Mouse (Mus musculus): Measurements from ENCODE around the gene Grifin. TPM values are rescaled to one million over a fixed set of nuclear protein-coding genes. Genes with fewer than 3 reads are reported as not detected.

Grifin gene
- polyA plus RNA-seq, 1 experiment from 2014 or later = not detected

- Histone ChIP-seq H3K4me2 (replicated peaks) (no peak overlapping the region), H3K4me1 (peaks cover 13% of the 10 kb centered on the region; the same call in 1 of the 2 replicates), H3K9me3 (replicated peaks) (no peaks in the 10 kb centered on the region), H3K27ac (replicated peaks) (no peak overlapping the region), H3K9ac (no peak overlapping the region), H3K27me3 (no peaks in the 10 kb centered on the region), H3K36me3 (no peaks in the 10 kb centered on the region), H3K4me3 (replicated peaks) (no peak overlapping the region)
- 88% methylated on average over 19 of the region's 19 CpGs for WGBS
- ATAC-seq (ENCODE audit: insufficient number of reproducible peaks, low FRiP score, low TSS enrichment, low read depth) = no peak
Observed at GRCm38 (mm10) chr5:140546332-140546731, 18.5 kb downstream of the Grifin start.

DNA sequence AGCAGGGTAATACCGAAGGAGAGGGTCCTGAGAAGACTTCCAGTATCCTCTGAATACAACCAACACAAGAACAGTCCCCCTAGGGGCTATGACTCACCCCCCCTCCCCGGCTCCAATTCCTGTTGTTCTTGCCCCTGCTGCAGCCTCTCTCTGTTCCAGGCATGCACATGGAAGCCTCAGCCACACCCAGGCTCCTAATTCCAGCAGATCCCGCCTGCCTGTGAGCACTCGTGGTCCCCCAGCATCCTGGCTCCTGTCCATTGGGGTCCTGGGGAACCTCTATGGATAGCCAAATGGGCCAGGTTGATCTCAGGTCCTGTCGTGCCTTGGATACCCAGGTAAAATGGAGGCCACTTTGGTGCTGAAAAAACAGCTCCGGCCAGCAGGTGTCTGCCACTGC lies 19.2 kb downstream of the Grifin start:
- H3K9me3 ChIP-seq (replicated peaks) = no peaks in the 10 kb centered on the region
- H3K27ac ChIP-seq (replicated peaks) = no peak overlapping the region
- H3K36me3 ChIP-seq = no peaks in the 10 kb centered on the region
- H3K4me1 ChIP-seq = peaks cover 13% of the 10 kb centered on the region; the same call in 1 of the 2 replicates
- H3K4me3 ChIP-seq (replicated peaks) = no peak overlapping the region
- H3K4me2 ChIP-seq (replicated peaks) = no peak overlapping the region
- H3K27me3 ChIP-seq = no peaks in the 10 kb centered on the region
- ATAC-seq (ENCODE audit: insufficient number of reproducible peaks, low FRiP score, low TSS enrichment, low read depth) = no peak
- no peak overlapping the region for H3K9ac ChIP-seq
- 39% methylated on average over 6 of the region's 6 CpGs for WGBS

DNA sequence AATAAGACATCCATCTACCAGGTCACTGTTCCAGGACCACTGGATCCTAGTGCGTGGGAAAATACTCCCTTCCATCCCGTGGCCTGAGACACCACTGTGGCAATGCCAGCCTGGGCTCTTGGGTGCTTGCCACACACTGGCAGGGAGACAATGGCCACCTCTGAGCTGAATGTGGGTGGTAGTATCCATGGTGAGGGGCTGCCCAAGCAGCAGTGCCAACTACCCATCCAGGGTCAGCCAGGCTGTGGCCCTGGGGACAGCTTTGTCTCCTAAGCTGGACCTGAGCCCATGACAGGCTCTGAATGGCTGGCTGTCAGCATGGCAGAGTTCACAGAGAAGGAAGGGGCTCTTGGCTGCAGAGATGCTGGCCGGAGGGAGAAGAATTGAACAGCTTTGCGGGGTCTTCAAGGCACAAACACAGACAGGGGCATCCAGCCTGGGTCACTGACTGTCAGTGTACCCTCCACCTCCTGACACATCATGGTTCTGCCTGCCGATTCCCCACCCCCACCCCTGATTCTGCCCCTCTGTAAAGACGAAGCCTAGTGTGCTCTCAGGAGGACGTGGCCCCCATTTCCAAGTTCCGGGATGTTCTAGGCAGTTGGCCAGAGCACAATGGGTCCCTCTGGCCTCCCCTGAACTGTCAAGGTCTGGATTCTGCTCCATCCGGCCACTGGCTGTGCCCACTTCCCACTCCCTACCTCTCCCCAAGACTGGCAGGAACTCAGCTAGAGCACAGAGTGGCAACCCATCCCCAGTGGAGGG lies 21.9 kb downstream of the Grifin start:
- H3K36me3 ChIP-seq = no peaks in the 10 kb centered on the region
- no peak overlapping the region for H3K4me2 ChIP-seq (replicated peaks)
- no peaks in the 10 kb centered on the region for H3K4me1 ChIP-seq
- no peaks in the 10 kb centered on the region for H3K27me3 ChIP-seq
- ATAC-seq (ENCODE audit: insufficient number of reproducible peaks, low FRiP score, low TSS enrichment, low read depth) = no peak
- H3K9me3 ChIP-seq (replicated peaks) = no peaks in the 10 kb centered on the region
- WGBS = 77% methylated on average over 9 of the region's 9 CpGs
- H3K9ac ChIP-seq = no peak overlapping the region
- no peak overlapping the region for H3K4me3 ChIP-seq (replicated peaks)
- H3K27ac ChIP-seq (replicated peaks) = no peak overlapping the region

DNA sequence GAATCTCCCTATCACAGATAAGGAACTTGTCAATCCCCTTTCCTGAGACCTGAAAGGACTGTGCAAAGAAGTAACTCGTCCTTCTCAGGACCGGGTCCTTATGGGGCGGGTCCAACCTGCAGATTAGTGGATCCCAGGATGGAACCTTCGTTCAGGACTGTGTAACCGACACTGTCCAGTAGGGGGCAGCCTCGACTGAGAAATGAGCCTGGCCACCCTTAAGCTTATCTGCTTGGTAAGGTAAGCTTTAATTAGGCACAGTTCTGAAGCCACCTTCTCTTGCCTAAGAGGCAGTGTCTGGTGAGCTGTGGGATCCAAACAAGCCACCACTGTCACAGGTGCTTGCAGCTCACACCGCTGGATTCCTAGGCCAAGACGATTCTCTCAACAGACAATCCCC lies 24.8 kb downstream of the Grifin start:
- Histone ChIP-seq H3K27ac (replicated peaks) (no peak overlapping the region), H3K9ac (no peak overlapping the region), H3K27me3 (no peaks in the 10 kb centered on the region), H3K36me3 (no peaks in the 10 kb centered on the region), H3K4me2 (replicated peaks) (no peak overlapping the region), H3K4me3 (replicated peaks) (no peak overlapping the region), H3K4me1 (peaks cover 8% of the 10 kb centered on the region), H3K9me3 (replicated peaks) (no peaks in the 10 kb centered on the region)
- WGBS = 14% methylated on average over 8 of the region's 8 CpGs
- ATAC-seq (ENCODE audit: insufficient number of reproducible peaks, low FRiP score, low TSS enrichment, low read depth) = no peak

GRCm38 (mm10) chr5:140538111-140538683 lies 26.7 kb downstream of the Grifin start:
- Histone ChIP-seq H3K4me1 (peaks cover 8% of the 10 kb centered on the region), H3K27me3 (no peaks in the 10 kb centered on the region), H3K4me2 (replicated peaks) (no peak overlapping the region), H3K4me3 (replicated peaks) (no peak overlapping the region), H3K27ac (replicated peaks) (0 out of 2 replicates have a peak overlapping the region, but pooled peaks have one; percentile 22), H3K9me3 (replicated peaks) (no peaks in the 10 kb centered on the region), H3K36me3 (no peaks in the 10 kb centered on the region), H3K9ac (no peak overlapping the region)
- no peak for ATAC-seq (ENCODE audit: insufficient number of reproducible peaks, low FRiP score, low TSS enrichment, low read depth)
- WGBS = 52% methylated on average over 13 of the region's 13 CpGs

GRCm38 (mm10) chr5:140526754-140527153 lies 38.1 kb downstream of the Grifin start:
- peaks cover 57% of the 10 kb centered on the region for H3K36me3 ChIP-seq

DNA sequence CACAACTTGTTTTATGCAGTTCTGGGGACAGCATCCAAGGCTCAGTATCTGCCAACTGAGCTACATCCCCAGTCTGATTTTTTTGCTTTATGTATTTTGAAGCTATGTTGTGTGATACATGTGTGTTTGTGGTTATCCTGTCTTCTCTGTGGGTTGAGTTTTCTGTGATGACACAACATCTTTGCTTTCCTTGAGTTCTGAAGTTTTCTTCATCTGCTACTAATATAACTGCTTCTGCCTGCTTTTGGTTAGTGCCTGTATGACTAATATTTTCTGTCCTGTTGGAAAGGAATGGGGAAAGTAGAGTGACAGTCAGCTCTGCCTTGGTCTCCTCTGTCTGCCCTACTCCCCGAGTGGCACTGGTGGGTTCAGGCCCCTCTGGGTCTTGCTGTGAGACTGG lies 43.7 kb downstream of the Grifin start:
- H3K4me3 ChIP-seq (replicated peaks) = no peak overlapping the region
- H3K9ac ChIP-seq = no peak overlapping the region
- H3K9me3 ChIP-seq (replicated peaks) = no peaks in the 10 kb centered on the region
- peaks cover 29% of the 10 kb centered on the region for H3K36me3 ChIP-seq
- ATAC-seq (ENCODE audit: insufficient number of reproducible peaks, low FRiP score, low TSS enrichment, low read depth) = no peak
- H3K27me3 ChIP-seq = no peaks in the 10 kb centered on the region
- H3K4me1 ChIP-seq = peaks cover 32% of the 10 kb centered on the region
- H3K4me2 ChIP-seq (replicated peaks) = no peak overlapping the region
- peak overlapping the region; percentile 79 for H3K27ac ChIP-seq (replicated peaks)
- 81% methylated on average over 1 of the region's 1 CpGs for WGBS

More at GRCm38 (mm10) chr5:140526754-140527153, 38.1 kb downstream of the Grifin start:
- H3K4me3 ChIP-seq (replicated peaks) = no peak overlapping the region
- WGBS = 81% methylated on average over 2 of the region's 2 CpGs
- H3K27ac ChIP-seq (replicated peaks) = no peak overlapping the region
- H3K4me2 ChIP-seq (replicated peaks) = no peak overlapping the region
- H3K9me3 ChIP-seq (replicated peaks) = no peaks in the 10 kb centered on the region
- H3K4me1 ChIP-seq = peaks cover 2% of the 10 kb centered on the region
- no peak overlapping the region for H3K9ac ChIP-seq
- no peak for ATAC-seq (ENCODE audit: insufficient number of reproducible peaks, low FRiP score, low TSS enrichment, low read depth)
- H3K27me3 ChIP-seq = no peaks in the 10 kb centered on the region

DNA sequence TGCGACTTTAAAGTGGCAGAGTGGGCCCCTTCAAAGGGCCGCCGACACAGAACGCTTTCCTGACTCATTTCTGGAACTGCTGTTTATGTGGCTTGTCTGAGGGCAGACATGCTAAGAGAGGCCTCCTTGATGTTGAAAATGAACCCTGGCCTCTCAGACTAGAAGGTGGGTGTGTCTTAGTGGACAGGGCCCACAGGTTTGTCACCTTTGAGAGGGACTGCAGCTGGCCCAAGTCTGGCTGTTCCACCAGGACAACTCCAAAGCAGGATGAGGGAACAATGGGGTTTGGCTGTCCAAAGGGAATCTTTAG lies 47.0 kb downstream of the Grifin start:
- Histone ChIP-seq H3K27ac (replicated peaks) (peak overlapping the region; percentile 55; the same call in 1 of the 2 replicates), H3K9ac (no peak overlapping the region), H3K4me3 (replicated peaks) (no peak overlapping the region), H3K4me1 (peaks cover 55% of the 10 kb centered on the region), H3K9me3 (replicated peaks) (no peaks in the 10 kb centered on the region), H3K36me3 (no peaks in the 10 kb centered on the region), H3K4me2 (replicated peaks) (no peak overlapping the region), H3K27me3 (no peaks in the 10 kb centered on the region)
- no peak for ATAC-seq (ENCODE audit: insufficient number of reproducible peaks, low FRiP score, low TSS enrichment, low read depth)
- WGBS = 66% methylated on average over 4 of the region's 4 CpGs

DNA sequence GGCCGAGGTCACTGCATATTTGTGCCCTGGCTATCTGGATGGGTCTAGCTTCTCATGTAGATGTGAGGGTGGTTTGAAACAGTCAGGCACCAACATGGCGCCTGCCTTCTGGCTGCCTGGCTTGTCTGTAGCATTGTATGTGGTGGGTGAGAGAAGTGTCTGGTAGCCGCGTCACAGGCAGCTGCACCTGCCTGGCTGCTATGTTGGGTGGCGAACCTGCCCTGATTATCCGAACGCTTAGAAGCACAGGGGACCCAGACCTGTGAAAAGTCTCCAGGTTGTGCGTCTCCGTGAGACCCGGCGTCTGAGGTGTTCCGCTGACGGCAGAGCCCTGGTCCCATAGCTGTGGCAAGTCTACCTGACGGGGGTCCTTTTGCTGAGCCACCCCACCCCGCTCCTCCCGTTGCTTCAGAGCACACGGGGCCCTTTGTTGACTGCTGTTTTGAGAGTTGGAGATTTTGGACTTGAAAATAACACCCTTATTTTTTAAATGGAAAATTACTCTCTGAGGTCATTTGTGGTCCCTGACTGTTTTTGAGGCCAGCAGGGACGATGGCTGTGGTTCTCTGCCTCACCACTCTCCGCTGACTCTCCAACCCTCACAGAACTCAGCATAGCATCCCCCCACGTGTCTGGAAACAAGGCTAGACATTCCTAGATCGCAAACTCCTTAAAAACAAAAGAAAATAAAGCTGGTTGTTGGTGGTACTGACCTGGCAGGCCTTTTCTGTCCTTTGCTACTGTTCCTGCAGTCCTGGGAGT lies 47.5 kb downstream of the Grifin start:
- Histone ChIP-seq H3K27me3 (no peaks in the 10 kb centered on the region), H3K36me3 (no peaks in the 10 kb centered on the region), H3K4me1 (peaks cover 55% of the 10 kb centered on the region), H3K9ac (no peak overlapping the region), H3K4me2 (replicated peaks) (no peak overlapping the region), H3K9me3 (replicated peaks) (no peaks in the 10 kb centered on the region), H3K27ac (replicated peaks) (peak overlapping the region; percentile 55; the same call in 1 of the 2 replicates), H3K4me3 (replicated peaks) (no peak overlapping the region)
- 85% methylated on average over 21 of the region's 21 CpGs for WGBS
- ATAC-seq (ENCODE audit: insufficient number of reproducible peaks, low FRiP score, low TSS enrichment, low read depth) = no peak

DNA sequence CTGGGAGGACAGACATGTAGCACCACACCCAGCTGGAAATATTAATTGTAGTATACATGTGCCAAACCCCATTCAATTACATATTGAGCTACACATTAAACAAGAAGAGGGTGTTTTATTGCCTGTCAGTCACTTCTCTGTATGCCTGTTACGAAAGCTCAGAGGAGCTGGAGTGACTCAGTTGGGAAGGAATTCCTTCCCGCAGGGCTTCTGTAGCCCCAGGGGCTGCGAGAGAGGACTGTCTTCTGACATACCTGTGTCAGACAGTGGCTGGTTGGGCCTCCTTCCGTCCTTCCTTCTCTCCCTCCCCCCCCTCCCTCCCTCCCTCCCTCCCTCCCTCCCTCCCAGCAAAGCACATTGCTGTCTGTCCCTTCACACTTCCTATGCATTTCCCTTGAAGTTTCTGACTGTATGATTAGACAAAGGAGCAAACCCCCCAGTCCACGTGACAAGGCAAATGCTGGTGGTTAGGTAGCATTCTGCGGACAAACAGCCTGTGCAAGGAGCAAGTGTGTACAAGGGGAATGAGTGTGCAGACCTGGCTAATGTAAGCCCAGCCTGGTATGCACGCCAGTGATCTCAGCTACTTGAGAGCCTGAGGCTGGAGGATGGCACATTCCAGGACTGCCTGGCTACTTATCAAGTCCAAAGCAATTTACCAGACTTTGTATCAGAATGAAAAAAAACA lies 49.9 kb downstream of the Grifin start:
- no peak for ATAC-seq (ENCODE audit: insufficient number of reproducible peaks, low FRiP score, low TSS enrichment, low read depth)
- Histone ChIP-seq H3K9me3 (replicated peaks) (no peaks in the 10 kb centered on the region), H3K4me2 (replicated peaks) (no peak overlapping the region), H3K27me3 (no peaks in the 10 kb centered on the region), H3K36me3 (no peaks in the 10 kb centered on the region), H3K4me1 (peaks cover 60% of the 10 kb centered on the region), H3K27ac (replicated peaks) (peak overlapping the region; percentile 71; the same call in 1 of the 2 replicates), H3K9ac (no peak overlapping the region), H3K4me3 (replicated peaks) (no peak overlapping the region)
- WGBS = 27% methylated on average over 7 of the region's 7 CpGs

- Histone ChIP-seq H3K27ac (replicated peaks) (peak overlapping the region; percentile 71; the same call in 1 of the 2 replicates), H3K9me3 (replicated peaks) (no peaks in the 10 kb centered on the region), H3K27me3 (no peaks in the 10 kb centered on the region), H3K4me1 (peaks cover 68% of the 10 kb centered on the region), H3K4me3 (replicated peaks) (no peak overlapping the region), H3K36me3 (no peaks in the 10 kb centered on the region), H3K4me2 (replicated peaks) (no peak overlapping the region), H3K9ac (no peak overlapping the region)
- 84% methylated on average over 8 of the region's 8 CpGs for WGBS
- no peak for ATAC-seq (ENCODE audit: insufficient number of reproducible peaks, low FRiP score, low TSS enrichment, low read depth)
Observed at GRCm38 (mm10) chr5:140513921-140514320, 51.0 kb downstream of the Grifin start.
